Mouse (Mus musculus): Measurements from ENCODE around the gene Cox7a2. TPM values are rescaled to one million over a fixed set of nuclear protein-coding genes. Genes with fewer than 3 reads are reported as not detected.

Gene Cox7a2
- 100 to 1,000 TPM; 321 to 335 TPM for total RNA-seq (2021)
- long read RNA-seq, transcript Cox7a2-201 (4 exons, 659 nt): major isoform, 414 of 464 reads
- long read RNA-seq, transcript Cox7a2-202 (2 exons, 344 nt): minor isoform, 5 of 464 reads
- long read RNA-seq, partial matches to known transcripts: 2 of 464 reads
- long read RNA-seq, other reads (novel, unspliced or antisense): 43 of 464 reads

GRCm38 (mm10) chr9:79759385-79760005, at the start of gene Cox7a2:
Gene Cox7a2, minus strand, starts transcription at chr9:79759878.
- DNase-seq (ENCODE audit: low spot score in 2 of 2): peak; percentile 93 to 97

- no peak for DNase-seq (ENCODE audit: low spot score in 2 of 2)
Measured at GRCm38 (mm10) chr9:79809411-79809810, 49.7 kb upstream of the Cox7a2 start.

GRCm38 (mm10) chr9:79807178-79807577, 47.5 kb upstream of the Cox7a2 start:
- DNase-seq (ENCODE audit: low spot score in 2 of 2): no peak

DNA sequence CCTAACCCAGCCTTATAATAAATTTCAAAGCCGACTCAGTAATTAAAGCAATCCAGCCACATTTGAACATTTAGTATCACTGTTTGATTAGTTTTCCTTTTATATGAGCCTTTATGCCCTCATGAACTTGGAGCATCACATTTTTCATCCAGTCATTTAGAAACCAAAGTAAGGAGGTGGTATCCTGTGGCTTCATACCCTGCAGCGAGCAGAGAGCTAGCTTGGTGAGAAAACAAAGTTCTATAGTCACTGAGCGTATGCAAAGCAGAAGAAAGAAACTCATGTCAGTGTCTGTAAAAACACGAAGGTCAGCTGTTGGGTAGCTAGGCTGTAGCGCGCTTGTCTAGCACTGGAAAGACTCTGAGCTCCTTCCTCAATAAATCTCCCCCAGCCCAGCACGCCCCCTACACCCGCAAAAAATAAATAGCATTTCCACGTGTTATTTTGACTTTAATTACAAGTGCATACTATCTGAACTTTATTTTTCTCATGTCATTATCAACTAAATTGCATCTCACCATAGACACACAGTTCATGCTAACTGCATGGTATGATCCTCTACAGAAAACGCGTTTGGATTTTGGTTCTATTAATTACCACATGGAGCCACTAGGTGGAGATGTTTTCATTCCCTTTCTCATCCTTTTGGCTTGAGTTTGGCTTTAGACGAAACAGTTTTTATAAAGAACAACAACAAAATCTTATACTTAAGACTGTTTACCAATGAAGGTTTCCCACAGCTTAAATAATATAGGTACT, 46.8 kb upstream of the Cox7a2 start:
- DNase-seq (ENCODE audit: low spot score in 2 of 2): peak in 1 of 2 experiments; percentile 77

GRCm38 (mm10) chr9:79805426-79805825, 45.7 kb upstream of the Cox7a2 start:
- no peak for DNase-seq (ENCODE audit: low spot score in 2 of 2)

DNA sequence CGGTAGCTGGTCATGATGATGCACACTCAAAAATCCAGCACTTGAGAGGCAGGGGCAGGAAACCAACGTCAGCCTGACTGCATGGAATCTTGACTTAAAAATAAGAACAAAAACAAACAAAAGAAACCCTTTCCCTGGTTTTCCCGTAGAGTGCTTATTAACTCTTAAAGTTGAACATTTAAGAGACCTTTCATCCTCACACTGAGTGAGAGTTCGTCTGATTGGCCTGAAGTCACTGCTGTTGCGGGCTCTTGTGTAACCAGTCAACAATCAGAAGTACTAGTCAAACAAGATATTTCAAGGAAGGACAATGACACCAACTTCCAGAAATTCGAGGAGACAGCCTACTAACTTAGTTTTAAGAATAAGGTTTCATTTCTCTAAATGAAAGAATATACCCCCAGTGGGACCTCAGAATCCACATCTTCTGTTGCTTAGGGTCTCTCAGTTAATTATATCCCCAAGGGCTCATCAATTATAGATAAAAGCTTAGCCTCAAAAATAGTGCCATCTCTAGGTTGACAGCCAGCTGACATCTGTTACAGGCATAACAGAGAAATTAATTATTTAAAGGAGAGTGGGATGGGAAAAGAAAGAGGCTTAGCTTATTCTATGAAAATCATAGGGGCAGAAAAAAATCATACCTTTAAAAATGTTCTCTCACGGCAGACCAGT, 36.9 kb upstream of the Cox7a2 start:
- DNase-seq (ENCODE audit: low spot score in 2 of 2): no peak

GRCm38 (mm10) chr9:79795076-79795475, 35.4 kb upstream of the Cox7a2 start:
- DNase-seq (ENCODE audit: low spot score in 2 of 2): no peak

GRCm38 (mm10) chr9:79792841-79793835, 33.5 kb upstream of the Cox7a2 start, which contains the start of gene Tmem30a:
Gene Tmem30a, minus strand, starts transcription at chr9:79793507.
- DNase-seq (ENCODE audit: low spot score in 2 of 2): peak; percentile 95 to 97

GRCm38 (mm10) chr9:79785794-79786085, 26.1 kb upstream of the Cox7a2 start:
- peak; percentile 45 to 82 for DNase-seq (ENCODE audit: low spot score in 2 of 2)

- DNase-seq (ENCODE audit: low spot score in 2 of 2): no peak
Measured at GRCm38 (mm10) chr9:79784934-79785793, 25.5 kb upstream of the Cox7a2 start.

- DNase-seq (ENCODE audit: low spot score in 2 of 2): no peak
Measured at GRCm38 (mm10) chr9:79784439-79784838, 24.8 kb upstream of the Cox7a2 start.

GRCm38 (mm10) chr9:79779354-79779753, 19.7 kb upstream of the Cox7a2 start:
- no peak for DNase-seq (ENCODE audit: low spot score in 2 of 2)

DNA sequence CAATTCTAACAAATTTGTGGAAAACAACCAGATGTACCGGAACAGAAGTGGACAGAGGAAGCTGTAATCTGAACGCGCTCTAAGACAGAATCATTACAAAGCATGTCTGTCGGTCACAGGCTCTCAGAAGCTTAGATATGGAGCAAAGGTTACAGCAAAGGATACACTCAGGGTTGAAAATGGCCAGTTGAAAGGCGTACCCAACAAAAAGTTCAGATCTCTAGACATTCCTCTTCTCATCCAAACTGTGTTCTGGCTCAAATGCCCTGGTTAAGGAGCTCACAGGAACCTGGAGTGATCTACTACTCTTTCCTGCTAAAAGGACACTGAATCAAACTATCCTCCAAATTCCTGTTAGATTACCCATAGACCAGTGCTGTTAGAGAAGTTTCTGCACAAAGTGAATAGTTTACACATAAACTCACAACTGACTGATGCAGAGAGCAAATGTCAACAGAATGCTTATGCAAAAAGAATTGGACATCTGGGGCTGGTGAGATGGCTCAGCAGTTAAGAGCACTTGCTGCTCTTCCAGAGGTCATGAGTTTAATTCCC, 7.4 kb upstream of the Cox7a2 start:
- no peak for DNase-seq (ENCODE audit: low spot score in 2 of 2)

- DNase-seq (ENCODE audit: low spot score in 2 of 2): no peak
Measured at GRCm38 (mm10) chr9:79765329-79765728, 5.7 kb upstream of the Cox7a2 start.

DNA sequence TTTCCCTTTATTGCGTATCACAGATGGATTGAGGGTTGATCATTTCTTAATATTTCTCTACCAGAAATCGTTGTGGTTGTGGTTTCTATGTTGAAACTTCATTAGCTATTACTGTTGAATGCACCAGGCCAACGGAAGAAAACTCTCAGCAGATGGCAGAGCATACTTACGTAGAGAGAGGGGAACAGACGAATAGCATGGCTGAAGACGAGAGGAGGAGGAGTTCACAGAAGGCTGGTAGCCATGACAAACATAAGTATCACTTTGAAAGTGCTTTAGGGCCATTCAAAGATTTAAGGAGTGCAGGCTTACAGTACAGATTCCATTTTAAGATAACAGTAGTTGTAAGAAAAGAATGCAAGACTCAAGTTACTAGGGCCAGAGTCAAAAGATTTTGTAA, 2.8 kb upstream of the Cox7a2 start:
- no peak for DNase-seq (ENCODE audit: low spot score in 2 of 2)

- DNase-seq (ENCODE audit: low spot score in 2 of 2): no peak
Measured at GRCm38 (mm10) chr9:79760076-79760475, 398 bp upstream of the Cox7a2 start.

DNA sequence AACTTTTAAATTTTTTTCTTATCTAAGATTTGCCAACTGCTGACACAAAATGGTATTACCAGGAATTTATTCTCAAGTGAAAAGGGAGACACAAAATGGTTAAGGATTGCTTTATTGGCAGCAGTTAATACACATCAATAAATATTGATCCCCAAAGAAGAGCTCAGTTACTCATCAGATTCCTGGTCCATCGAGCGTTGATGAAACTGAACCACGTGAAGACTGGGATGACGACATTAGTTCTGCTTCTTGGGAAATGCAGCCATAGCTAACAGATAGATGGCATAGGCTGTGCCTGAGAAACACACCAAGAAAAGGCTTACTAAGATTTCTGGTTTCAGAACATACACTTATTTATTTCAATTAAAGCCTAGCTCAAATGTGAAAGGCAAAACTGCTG, 4.4 kb downstream of the Cox7a2 start:
- DNase-seq (ENCODE audit: low spot score in 2 of 2): no peak

- DNase-seq (ENCODE audit: low spot score in 2 of 2): no peak
Measured at GRCm38 (mm10) chr9:79751846-79752245, 7.8 kb downstream of the Cox7a2 start.

- DNase-seq (ENCODE audit: low spot score in 2 of 2): no peak
Measured at GRCm38 (mm10) chr9:79750709-79751108, 9.0 kb downstream of the Cox7a2 start.
